Mouse (Mus musculus) lung, postnatal 10 days (tissue): ENCODE data around the gene Fhit.

Source experiments
- DNase-seq: peaks from one replicate; pipeline ENCODE4 v3.0.0; 2021

The Fhit gene

GRCm38 (mm10) chr14:10316764-10317163 lies 845.1 kb downstream of the Fhit start:
- DNase-seq = no peak

GRCm38 (mm10) chr14:10312190-10312589 lies 849.6 kb downstream of the Fhit start:
- DNase-seq = no peak

- DNase-seq = no peak
These were observed 856.5 kb downstream of the Fhit start for GRCm38 (mm10) chr14:10305286-10305685.

- no peak for DNase-seq
These were observed 860.3 kb downstream of the Fhit start for GRCm38 (mm10) chr14:10301497-10301896.

- no peak for DNase-seq
These were observed 860.9 kb downstream of the Fhit start for GRCm38 (mm10) chr14:10300914-10301313.

GRCm38 (mm10) chr14:10299030-10299429 lies 862.8 kb downstream of the Fhit start:
- DNase-seq = no peak

GRCm38 (mm10) chr14:10289043-10289442 lies 872.8 kb downstream of the Fhit start:
- no peak for DNase-seq

- no peak for DNase-seq
These were observed 875.8 kb downstream of the Fhit start for GRCm38 (mm10) chr14:10286027-10286426.

- DNase-seq = no peak
These were observed 933.1 kb downstream of the Fhit start for GRCm38 (mm10) chr14:10228708-10229107.

- DNase-seq = no peak
These were observed 940.0 kb downstream of the Fhit start for GRCm38 (mm10) chr14:10221847-10222246.

GRCm38 (mm10) chr14:10213216-10213615 lies 948.6 kb downstream of the Fhit start:
- no peak for DNase-seq

GRCm38 (mm10) chr14:10211184-10211583 lies 950.7 kb downstream of the Fhit start:
- no peak for DNase-seq

- no peak for DNase-seq
These were observed 952.8 kb downstream of the Fhit start for GRCm38 (mm10) chr14:10209007-10209406.

- no peak for DNase-seq
These were observed 956.1 kb downstream of the Fhit start for GRCm38 (mm10) chr14:10205699-10206098.

- no peak for DNase-seq
These were observed 956.5 kb downstream of the Fhit start for GRCm38 (mm10) chr14:10205290-10205689.

- no peak for DNase-seq
These were observed 967.7 kb downstream of the Fhit start for GRCm38 (mm10) chr14:10194130-10194529.

GRCm38 (mm10) chr14:10171761-10172160 lies 990.1 kb downstream of the Fhit start:
- no peak for DNase-seq

GRCm38 (mm10) chr14:10166641-10167429 lies 995.0 kb downstream of the Fhit start:
- DNase-seq = no peak

GRCm38 (mm10) chr14:10149872-10150271 lies 1012.0 kb downstream of the Fhit start:
- DNase-seq = no peak

- no peak for DNase-seq
These were observed 1022.5 kb downstream of the Fhit start for GRCm38 (mm10) chr14:10139311-10139710.

- DNase-seq = no peak
These were observed 1028.0 kb downstream of the Fhit start for GRCm38 (mm10) chr14:10133873-10134272.

GRCm38 (mm10) chr14:10129675-10130074 lies 1032.2 kb downstream of the Fhit start:
- no peak for DNase-seq

- DNase-seq = no peak
These were observed 1032.7 kb downstream of the Fhit start for GRCm38 (mm10) chr14:10129088-10129487.

GRCm38 (mm10) chr14:10126536-10126935 lies 1035.3 kb downstream of the Fhit start:
- DNase-seq = no peak

- DNase-seq = no peak
These were observed 1039.7 kb downstream of the Fhit start for GRCm38 (mm10) chr14:10122176-10122575.
